Mouse (Mus musculus): ENCODE measurements around the gene Zfp512b. TPM values are rescaled to one million over a fixed set of nuclear protein-coding genes. Genes with fewer than 3 reads are reported as not detected.
A peak's percentile ranks its signal among the peaks of the same experiment; 100 is the strongest.

Zfp512b gene
- total RNA-seq, 2 experiments from 2014 or later = 16.6 to 18.0 TPM

DNA sequence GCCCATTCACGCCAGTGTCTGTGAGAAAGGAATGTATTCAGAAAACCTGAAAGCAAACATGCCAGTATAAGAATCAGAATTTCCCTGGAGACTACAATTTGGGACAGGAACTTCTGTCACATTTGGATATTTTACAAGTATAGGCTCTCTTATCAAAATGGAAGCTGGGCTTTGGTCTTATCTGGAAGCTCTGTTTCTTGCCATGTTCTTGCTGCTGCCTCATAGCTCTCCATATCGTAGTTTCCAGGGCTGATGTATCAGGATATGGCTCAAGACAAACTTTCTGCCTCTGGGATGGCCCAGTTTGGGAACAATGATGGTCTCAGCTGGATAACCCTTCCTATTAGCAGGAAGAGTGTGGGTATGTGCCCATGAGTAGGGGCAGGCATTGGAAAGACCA lies 16.0 kb downstream of the Zfp512b start:
- intact Hi-C loops (cut with DNase I) = no loop called here

GRCm38 (mm10) chr2:181574921-181575545 lies 17.6 kb downstream of the Zfp512b start:
- intact Hi-C loops (cut with DNase I) = no loop called here
- no peak for DNase-seq

More for the DNA sequence above, 16.0 kb downstream of the Zfp512b start:
- DNase-seq = no peak

DNA sequence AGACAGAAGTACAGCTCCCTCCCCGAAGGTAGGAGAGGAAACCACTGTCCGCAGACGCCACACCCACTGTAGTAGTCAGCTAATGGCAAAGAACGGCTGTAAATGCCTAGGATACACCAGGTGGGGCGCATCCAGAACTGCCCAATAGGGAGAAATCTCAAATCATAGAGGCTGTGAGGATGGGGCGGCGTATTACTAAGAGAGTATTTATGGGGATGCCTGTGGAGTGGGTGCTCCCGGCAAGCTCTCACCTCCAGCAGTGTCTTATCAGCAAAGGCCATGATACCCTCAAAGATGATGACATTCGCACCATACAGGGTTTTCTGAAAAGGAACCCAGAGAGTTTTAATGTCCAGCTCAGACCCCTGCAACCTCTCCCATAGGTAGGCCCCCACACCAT lies 18.6 kb downstream of the Zfp512b start:
- DNase-seq = no peak
- intact Hi-C loops (cut with DNase I) = no loop called here

DNA sequence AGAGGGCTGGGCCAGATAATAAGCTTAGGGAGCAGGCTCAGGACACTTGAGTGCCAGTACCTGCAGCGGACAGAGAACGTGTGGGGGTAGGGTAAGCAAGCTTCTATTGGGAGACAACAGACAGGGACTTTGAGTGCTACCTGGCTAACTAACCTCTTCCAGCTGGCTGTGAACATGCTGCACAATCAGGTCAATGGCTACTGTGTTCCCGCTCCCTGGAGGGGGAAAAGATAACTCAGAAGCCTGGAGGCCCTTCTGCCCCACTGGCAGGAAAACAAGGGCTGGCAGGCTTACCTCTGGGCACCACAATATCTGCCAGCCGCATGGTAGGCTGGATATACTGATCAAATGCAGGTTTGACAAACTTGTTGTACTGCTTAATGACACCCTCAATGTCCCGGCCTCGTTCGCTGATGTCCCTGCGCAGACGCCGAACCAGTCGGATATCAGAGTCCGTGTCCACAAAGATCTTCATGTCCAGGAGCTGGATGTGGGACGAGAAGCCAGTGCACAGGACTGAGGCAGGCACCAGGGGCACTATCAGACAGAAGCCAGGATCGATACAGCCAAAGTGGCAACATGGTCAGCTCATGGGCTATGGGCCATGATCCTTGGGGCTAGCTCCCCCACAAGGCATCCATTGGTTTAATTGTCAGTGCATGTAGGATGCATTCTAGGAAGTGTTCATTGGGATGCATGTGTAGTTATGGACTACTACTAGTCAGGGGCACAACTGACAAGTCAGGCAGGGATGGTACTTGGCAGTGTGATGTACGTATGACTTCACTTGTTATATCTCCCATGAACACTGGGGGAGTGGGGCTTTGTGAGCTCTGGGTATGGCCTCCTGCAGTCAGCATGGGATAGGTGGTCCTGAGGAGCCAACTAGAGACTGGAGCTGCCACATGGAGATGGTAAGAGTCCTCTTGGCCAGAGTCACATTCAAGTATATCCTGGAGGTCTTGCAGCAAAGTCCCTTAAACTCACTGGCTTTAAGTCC lies 19.4 kb downstream of the Zfp512b start:
- peak; percentile 33 to 42 for DNase-seq
- intact Hi-C loops (cut with DNase I) = no loop called here

DNA sequence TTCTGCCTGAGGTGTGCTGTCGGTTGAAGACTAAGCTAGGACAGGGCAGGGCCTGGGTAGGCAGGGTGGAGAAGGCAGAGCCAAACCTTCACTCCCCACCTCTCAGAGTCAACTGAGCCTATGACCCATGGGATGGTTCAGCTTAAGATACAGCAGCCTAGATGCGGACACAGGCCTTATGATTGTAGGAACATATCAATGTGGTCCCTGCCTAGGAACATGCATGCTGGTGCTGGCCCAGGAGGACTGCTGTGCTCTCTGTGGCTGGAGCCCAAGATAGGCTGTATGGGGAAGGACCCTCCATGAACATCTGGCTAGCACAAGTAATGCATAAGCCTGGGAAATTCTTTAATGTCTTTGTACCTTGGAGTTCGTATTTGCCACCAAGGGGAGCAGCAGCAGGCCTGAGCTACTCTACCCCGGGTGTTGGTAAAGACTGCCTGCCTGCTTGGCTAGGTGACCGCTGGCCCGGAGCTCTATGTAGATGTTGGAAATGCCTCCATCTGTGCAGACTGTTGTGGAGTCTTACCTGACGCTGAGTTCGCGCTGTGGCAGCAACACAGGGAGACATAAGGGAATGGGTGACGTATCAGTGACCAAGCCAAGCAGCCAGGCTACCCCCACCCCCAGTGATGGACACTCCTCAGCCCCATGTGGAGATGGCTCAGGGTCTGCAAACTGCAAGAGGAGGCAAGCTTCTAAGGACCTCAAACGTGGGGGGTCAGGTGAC lies 20.5 kb downstream of the Zfp512b start:
- no peak for DNase-seq
- intact Hi-C loops (cut with DNase I) = no loop called here

DNA sequence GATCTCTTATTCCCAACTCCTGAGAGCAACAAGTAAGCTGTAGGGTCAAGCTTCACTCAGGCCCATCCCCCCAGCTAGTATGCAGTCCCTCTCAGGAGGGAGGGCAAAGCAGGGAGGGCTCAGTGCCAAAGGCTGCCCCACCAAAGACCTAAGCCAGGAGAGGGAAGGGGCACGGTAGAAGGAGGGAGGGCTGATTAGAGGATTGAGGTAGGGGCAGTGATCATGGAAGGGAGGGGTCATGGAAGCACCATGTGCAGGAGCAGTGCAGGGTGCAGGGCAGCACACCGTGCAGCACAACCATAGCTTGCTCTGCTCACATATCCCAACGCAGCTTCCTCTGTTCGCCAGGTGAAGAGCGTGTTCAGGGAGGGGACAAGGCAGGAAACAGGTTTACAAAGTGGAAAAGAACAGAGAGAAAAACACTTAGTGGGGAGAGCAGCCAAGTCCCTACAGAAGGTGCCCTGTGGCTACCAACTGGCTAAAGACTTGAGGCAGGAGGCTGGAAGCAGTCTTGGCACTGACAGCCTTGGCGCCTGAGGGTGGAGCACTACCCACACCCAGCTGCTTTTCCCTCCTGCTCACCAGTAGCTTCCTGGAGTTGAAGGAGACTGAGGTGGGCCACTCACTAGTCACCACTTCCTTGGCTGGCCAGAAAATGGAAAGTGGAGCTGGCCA lies 21.5 kb downstream of the Zfp512b start:
- DNase-seq = no peak
- intact Hi-C loops (cut with DNase I) = no loop called here

GRCm38 (mm10) chr2:181570375-181570774 lies 22.2 kb downstream of the Zfp512b start:
- DNase-seq = no peak
- intact Hi-C loops (cut with DNase I) = no loop called here

DNA sequence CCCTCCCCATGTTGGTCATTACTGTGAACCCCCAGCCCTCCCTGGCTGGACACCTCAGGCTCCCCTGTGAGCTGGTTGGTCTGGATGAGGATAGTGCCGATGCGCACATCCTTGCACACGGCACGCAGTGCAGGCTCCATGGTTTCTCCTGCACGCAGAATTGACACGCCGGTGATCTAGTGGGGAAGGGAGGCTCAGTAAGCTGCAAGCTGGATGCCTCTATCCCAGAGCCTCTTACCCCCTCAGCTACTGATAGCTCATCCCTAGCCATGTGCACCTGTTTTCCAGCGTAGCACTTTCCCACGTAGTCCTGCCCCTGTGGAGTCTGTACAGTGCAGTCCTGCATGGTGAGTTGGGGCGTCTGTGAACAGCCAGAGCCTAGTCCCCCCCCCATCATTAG lies 22.7 kb downstream of the Zfp512b start:
- intact Hi-C loops (cut with DNase I) = loop anchor here (2.0 kb wide), 3 partner anchors 45 to 179 kb away; no protein-coding TSS in a partner anchor
- DNase-seq = no peak

- intact Hi-C loops (cut with DNase I) = loop anchor here (2.0 kb wide), 3 partner anchors 44 to 178 kb away; no protein-coding TSS in a partner anchor
Measured at GRCm38 (mm10) chr2:181568272-181569008, 24.2 kb downstream of the Zfp512b start.

DNA sequence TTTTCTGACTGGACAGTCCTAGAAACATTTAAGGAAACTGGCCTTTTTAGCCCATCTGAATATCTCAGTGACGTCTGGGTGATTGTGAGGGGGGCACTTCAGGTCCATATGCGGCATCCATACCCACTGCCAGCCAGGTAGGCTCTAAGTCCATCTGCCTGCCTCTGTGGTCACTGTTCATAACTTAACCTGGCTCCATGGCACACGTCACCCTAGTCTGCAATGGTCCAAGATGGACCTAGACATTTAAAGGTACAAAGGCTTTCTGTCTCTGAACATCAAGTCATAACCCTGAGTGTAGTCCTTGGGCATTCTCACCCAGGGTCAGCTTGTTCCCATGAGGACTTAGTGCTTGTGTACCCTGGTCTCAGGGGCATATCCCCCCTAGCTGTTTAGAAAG lies 25.3 kb downstream of the Zfp512b start:
- no peak for DNase-seq
- intact Hi-C loops (cut with DNase I) = no loop called here

More at GRCm38 (mm10) chr2:181568272-181569008, 24.2 kb downstream of the Zfp512b start:
- DNase-seq = peak; percentile 53 to 70

DNA sequence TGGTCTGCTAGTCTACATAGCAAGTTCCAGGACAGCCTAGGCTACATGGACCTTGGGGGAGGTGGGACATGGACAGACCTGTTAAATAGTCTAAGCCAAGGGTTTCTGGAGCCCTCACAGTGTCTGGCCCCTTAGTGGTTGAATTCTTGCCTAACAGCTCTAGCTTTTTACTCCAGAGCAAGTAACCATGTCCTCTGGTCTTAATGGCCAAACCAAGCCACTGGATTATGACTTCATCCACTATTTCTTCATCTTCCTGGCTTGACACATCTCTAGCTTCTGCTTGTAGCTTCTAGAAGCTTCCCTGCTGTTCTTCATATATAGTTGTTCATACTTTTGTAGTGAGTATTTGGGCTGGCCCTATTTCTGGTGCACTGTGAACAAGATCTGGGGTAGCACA lies 38.8 kb downstream of the Zfp512b start:
- intact Hi-C loops (cut with DNase I) = no loop called here
- no peak for DNase-seq

GRCm38 (mm10) chr2:181550233-181550632 lies 42.4 kb downstream of the Zfp512b start:
- intact Hi-C loops (cut with DNase I) = no loop called here
- no peak for DNase-seq

DNA sequence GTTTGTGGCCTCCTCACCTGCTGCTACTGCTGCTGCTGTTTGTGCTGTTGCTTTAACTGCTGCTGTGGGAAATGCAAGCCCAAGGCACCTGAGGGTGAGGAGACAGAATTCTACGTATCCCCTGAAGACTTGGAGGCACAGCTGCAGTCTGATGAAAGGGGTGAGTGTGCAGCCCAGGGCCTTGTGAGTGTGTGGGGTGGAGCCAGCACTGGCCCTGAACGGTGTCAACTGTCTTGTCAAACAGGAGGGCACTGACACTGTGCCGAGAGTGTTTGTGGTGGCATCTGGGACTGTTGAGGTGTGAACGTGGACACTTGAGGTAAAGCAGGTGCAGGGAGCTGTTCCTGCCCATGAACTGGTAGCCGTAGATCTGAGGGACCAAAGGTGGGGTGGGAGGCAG lies 43.9 kb downstream of the Zfp512b start:
- DNase-seq = no peak
- intact Hi-C loops (cut with DNase I) = no loop called here

DNA sequence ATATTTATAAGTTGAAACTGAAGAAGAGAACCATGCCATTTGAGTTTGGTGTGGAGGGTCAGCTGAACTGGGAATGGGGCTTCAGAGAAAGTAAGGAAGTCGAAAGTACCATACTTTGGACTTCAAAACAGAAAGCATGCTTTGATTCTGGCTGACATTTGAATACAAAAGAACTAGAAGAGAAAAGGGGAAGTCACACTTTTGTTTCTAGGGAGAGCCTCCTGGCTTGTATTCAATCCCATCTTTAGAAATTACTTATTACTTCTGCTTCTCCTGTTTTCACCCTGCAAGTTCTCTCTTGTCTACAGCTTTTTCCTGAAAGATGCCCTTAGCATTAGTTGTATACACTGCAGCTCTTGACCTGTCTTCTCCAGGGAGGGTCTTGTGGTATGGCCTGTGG lies 44.4 kb downstream of the Zfp512b start:
- DNase-seq = no peak
- intact Hi-C loops (cut with DNase I) = no loop called here

- DNase-seq = no peak
- intact Hi-C loops (cut with DNase I) = no loop called here
Measured at GRCm38 (mm10) chr2:181546142-181546541, 46.5 kb downstream of the Zfp512b start.

DNA sequence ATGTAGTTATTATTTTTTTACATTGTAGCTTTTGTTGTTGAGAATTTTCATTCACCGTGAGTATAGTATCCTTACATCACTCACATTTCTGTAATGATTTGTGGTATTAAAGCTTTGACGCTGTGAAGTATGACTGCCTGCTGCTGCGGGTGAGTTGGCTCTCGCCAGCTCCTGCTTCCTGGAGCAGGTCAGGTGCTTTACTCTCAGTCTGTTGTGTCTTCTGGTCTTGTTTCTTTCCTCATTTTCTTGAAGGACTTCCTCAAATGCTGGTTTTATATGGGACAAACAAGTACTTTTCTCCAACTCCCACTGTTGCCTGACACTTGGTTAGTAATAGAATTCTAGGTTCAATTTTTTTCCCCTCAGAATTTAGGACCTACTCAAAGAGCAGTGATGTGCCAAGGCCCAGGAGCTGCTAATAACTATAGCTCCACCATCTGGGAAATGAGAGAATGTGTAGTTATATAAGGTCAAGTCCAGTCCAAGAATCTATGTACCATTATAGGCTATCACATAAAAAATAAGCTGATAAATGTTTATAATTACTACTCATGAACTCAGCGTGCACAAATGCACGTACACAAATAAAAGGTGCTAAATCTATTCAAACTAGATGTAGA lies 50.7 kb downstream of the Zfp512b start:
- DNase-seq = no peak
- intact Hi-C loops (cut with DNase I) = no loop called here

GRCm38 (mm10) chr2:181537444-181538047 lies 55.1 kb downstream of the Zfp512b start:
- intact Hi-C loops (cut with DNase I) = no loop called here
- DNase-seq = peak; percentile 10 to 34

- DNase-seq = no peak
- intact Hi-C loops (cut with DNase I) = no loop called here
Measured at GRCm38 (mm10) chr2:181536410-181536809, 56.2 kb downstream of the Zfp512b start.

- DNase-seq = no peak
- intact Hi-C loops (cut with DNase I) = no loop called here
Measured at GRCm38 (mm10) chr2:181532589-181532988, 60.0 kb downstream of the Zfp512b start.

Measured in heart, postnatal 36 days (tissue).